Mouse (Mus musculus): ENCODE measurements at regions not wholly inside any gene's neighbourhood (a gene's known extent, or its start where the extent isn't known, plus 50 kb on each side); places are given as distances from the start of the nearest gene placed in this dataset.
A peak's percentile ranks its signal among the peaks of the same experiment; 100 is the strongest.

DNA sequence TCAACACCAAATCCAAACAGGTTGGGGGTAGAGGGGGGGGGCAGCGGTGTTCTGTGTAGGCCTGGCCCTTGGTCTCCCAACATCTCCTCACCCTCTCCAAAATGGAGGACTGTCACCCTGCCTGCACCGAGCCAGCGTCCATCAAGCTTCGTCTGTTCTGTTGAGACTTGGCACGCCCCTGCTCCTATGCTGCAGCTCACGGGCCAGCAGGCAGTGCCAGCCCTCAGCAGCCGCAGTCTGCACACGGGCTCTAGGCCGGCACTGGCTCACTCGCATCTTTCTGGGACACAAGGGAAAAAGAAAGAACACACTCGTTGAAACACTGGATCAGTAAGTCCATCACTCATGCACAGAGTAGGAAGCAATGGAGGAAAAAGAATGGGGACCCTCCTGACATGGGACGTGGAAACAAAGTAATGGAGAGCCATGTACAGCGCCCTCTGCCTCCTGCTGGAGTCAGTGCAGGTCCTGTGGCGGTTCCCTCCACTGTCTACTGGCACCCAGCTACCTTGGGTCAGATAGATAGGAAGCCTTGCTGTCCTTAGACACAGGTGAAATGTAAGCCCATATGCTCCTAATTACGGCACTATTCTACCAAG is 109.0 kb upstream of the 1700016C15Rik start:
- DNase-seq = no peak

DNA sequence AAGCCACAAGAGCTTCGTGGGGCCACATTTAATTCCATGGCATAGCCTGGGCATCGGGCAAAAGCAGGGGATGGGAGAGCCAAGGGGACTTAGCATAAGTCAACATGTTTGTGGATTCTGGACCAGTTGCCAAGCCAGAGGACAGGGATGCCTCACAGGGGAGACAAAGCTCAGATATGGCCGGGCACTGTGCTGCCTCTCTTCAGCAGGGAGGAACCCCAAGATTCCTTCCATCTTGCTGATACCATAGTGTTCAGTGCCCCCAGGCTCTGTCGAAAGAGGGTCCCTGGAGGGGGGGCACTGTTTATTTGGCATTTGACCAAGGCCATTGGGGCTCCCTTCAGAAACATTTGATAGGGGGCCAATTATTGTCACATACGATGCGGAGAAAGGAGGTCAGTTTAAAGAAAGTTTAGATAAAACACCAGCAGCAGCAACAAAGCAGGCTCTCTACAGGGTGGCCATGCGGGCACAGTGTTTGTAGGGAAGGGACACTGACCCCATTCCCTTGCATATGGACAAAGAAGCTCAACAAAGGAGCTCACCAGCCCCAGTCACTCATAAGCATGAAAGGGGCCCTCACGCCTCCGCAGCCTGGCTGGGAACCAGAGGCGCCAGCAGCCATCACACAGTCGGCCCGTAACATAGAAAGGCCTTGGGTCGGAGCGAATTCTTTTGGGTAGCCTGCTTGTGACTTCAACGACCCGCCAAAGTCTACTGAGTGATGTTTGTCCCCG is 107.6 kb upstream of the 1700016C15Rik start:
- DNase-seq = no peak

DNA sequence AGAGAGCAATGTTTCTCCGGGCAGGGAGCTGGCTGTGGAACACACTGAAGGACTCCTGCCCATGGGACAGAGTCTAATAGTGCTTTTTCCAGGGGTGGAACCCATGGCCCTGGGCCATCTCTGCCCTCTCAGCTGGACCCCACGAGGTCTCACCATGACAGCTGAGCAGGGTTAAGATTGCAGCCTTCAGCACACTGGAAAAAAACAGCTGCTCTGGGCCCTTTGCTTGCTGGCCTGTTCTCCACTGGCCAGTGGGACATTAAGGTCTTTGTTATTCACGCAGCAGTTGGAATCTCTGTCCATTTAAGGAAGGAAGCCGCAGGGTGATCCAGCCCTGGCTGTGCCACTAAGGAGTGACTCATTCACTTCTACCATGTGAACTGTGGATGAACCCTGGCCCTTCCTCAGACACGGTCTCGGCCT is 106.3 kb upstream of the 1700016C15Rik start:
- peak; percentile 71 for DNase-seq

DNA sequence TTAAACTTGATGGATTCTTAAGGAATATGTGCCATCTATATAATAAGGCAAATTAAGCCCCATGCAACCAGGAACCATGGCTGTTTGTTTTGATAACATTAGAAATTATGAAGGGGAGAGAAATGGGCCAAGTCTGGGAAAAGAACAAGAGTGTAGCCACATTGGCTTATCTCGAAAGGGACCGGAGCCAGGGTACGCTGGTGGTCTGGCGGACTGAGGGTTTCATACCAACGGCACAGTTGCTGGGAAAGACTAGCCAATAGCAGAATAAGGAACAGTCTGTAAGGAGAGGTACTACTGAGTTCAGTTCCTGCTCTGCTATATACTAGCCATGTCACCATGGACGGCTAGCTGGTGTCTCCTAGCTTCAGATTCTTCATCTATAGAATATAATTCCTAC is 105.9 kb upstream of the 1700016C15Rik start:
- DNase-seq = no peak

DNA sequence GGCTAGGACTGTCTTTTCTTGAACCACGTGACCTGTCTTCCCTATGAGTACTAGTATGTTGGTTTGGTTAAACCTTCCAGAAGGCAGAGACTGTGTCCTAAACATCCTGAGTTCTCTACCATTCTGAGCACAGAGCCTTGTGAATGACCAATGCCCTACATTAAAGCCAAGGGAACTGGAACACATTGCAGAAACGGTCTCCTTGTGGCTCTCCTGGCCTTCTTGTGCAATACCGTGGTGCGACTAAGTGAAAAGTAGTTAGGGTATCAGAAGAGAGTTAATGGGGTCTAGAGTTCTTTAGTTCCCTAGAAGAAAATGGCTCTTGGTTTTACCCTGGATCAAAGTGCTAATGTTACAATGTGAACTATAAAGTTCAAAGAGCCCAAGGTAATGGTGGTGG is 101.8 kb upstream of the 1700016C15Rik start:
- no peak for DNase-seq

DNA sequence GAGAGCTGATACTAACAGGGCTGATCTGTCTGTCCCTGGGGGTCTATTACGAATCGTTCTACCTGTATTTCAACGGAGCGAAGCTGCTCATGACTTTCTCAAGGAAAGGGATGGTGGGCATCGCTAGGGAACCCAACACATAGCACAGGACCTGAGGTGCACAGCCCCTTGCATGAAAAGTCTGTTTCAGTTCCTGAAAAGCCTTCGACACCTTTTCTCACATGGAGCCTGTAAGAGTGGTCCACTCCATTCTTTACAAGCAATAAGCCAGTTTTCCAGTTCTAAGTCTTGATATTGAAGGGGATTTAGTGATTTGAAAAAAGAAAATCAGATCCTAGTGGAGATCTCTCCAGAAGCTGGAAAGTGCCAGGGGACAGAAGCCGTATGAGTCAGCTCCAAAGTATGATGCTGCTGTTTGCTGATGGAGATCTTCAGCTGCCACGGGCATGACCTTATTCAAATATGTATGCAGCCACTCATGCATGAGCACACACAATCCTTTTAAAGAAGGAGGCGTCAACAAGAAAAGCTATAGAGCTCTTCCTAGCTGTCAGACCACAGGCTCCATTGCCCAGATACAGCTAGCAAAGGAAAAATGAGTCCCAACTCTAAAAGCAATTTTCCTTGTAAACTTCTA is 95.5 kb upstream of the 1700016C15Rik start:
- DNase-seq = no peak

DNA sequence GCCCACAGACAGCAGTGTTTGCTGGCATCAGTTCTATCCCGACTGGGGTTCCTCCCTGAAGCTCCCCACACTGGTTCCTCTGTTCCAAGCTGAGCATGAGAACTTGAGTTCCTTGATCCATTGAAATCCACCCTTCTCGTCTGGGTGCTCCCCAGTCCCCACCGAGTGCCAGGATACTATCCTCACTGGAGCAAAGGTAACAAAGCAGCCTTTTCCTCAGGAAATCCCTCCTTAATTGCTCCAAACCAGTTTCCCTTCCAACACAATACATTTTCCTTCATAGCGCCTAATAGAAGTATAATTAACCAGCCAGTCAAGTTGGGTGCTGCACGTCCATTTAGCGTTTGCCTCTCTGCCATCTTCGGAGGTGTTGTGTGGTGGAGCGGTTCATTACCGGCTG is 92.6 kb upstream of the 1700016C15Rik start:
- DNase-seq = no peak

DNA sequence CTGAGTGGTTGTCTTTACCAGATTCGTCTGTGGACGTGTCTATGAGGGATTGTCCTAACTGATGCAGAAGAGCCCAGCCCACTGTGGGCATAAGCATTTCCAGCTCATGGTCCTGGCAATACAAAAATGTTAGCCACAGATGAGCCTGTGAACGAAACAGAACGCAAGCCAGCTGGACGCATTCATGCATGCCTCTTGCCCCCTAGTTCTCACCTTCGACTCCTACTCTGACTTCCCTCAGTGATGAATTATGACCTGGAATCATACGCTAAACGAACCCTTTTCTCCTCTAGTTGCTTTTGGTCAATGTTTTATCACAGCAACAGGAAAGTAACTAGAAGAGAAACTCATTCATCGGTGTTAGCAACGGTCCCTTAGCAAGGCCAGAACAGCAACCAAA is 91.2 kb upstream of the 1700016C15Rik start:
- DNase-seq = no peak

DNA sequence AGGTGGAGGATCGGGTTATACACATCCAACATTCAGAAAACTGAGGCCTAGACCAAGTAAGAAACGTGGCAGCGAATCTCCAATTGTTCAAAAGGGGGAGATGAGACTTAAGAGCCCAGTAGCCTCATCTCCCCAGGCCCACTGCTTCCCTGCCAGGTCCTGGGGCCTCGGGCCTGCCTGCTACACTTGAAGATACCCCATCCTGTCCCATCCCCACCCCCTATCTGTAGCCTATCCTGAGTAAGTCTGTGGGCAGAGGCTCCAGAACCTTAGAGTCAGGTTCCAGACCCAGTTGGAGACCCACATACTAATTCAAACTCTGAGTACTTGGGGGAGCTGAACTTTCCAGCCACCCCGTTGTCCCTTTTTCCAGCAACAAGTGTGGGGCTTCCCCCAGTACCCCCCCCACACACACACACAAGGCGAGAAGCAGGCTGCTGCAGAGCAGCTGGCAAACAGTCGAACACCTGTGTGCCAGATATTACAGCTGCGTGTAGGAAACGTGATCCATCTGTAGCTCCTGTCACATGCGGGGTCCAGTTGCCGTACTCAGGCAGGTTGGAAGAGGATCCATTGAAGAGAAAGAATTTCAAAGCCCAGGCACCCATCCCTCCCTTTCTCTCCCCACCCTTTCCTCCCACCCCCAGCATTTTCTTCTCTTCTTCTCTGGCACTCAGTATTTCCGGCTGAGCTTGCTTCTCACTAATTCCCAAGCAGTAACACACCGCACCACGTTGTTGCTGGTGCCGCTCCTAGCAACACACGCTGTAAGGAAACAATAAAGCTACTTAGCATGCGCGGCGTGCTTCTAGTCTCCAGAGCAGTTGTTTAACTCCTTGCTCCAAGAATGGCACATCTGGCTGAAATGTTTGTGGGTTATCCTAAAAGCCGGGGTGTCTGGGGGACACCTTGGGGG is 89.4 kb upstream of the 1700016C15Rik start:
- DNase-seq = no peak

DNA sequence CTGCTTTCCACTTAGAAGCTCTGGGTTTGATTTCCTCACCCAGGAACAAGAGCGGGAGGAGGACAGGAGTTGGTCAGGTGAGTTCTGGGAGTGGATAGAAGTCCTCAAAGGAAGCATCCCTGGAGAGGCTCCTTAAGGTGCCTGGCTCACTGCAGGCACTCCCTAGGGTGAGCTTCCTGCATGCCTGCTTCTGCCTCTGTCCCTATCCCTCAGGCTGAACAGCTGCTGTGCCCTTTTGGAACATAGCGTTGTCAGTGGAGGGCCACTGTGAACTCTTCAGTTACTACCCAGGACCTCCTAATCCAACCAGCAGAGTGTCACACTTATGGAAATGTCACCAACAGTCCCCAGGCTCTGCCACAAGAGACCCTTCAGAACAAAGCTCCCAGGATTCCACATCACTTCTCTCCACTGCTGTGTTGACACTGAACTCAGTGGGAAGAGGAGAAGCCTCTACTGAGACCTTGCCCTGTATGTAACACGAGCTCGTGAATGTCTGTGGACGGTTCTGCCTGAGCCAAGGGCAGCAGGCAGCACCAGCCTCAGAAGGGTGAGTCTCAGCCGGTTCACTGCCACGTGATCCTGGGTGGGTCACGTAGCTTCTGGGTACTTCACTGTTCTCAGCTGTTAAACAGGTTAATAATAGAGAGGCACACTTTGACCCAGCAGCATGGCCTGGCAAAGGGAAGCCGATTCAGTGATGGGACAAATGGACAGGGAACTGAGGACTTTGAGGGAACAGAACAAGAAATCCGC is 86.7 kb upstream of the 1700016C15Rik start:
- peak; percentile 69 for DNase-seq

DNA sequence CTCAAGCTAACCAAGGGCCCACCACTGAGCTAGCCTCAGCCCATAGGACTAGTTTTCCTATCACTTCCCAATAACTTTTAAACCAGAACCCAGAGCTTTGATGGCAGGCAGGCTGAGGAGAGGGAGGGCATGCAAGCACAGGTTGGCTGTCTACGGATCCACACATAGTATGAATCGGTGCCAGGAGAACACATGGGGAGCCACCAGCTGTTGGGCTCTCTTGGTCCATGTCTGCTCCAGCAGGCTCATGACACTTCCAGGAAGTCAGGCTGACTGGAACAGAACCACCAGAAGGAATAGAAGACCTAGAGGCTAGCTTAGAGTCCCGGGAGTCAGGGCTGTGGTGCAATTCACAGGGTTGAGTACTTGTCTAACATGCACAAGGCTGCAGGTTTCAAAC is 86.0 kb upstream of the 1700016C15Rik start:
- no peak for DNase-seq

DNA sequence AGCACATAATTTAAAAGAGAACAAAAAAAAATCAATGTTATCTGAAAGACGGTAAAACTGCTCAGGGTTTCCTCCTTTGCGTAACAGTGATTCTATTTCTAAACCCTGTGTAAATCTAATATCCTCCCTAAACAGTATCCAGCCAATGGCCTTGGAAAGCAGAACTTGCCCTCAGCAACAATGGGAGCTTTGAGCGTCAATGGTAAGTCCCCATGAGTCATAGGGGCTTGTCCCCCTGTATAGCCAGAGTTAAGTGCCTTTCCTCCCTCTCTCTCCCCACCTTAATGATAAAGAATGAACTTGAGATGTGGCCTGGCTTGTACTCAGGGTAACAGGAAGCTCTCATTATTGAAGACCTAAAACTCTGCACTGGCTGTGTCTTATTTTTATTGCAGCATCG is 85.4 kb upstream of the 1700016C15Rik start:
- DNase-seq = no peak

DNA sequence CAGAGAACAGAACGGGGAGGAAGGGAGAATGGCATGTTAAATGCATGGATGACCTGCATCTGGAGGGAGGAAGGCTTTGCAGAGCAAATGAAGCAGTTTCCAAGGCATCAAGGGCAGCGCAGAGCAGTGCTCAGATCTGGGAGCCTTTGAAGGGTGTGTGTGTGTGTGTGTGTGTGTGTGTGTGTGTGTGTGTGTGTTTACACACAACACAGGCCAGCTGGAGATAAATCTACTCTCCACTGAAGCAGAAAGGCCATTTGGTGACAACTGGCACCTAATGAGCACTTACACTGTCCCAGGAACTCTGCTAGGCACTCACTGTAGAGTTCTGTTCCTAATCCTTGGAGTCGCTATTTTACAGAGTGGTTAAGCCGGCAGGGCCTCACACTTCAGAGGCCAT is 84.3 kb upstream of the 1700016C15Rik start:
- no peak for DNase-seq

DNA sequence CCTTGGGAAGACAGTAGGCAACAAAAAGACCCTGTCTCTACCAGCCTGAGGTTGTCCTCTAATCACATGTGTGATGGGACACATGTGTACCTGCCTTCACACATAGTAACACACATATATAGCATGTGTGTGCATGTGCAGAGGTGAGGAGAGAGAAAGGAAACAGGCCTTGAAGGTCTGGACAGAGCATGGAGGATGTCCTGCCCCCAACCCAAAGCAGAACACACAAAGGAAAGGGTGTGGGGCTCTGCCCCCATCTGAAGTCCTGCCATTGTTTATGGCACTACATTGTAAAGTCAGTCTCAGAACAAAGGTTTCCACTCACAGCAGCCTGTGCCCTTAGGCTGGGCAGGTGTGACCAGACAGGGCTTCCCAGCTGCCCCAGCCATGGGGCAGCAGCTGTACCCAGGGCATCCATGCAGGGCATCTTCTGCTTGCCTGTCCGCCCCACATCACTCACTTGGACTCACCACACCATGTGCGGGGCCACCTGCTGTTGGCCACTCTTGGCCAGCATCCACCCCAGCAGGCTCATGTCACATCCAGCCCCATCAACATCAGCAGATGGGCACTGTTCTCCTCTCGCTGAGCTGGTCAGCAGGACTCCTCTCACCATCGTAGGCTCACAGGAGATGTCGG is 83.6 kb upstream of the 1700016C15Rik start:
- DNase-seq = no peak

DNA sequence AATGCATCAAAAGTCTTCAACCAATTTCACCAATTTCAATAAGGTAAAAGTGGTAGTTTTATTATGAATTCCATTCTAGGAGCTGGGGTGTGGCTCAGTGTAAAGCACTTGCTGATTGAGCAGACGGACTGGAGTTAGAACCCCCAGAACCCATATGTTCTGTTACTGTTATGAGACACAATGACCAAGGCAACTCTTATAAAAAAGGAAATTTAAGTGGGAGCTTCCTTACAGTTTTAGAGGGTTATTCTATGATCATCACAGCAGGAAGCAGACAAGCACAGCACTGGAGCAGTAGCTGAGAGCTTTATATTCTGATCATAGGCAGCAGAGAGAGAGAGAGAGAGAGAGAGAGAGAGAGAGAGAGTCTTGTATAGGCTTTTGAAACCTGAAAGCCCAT is 81.7 kb upstream of the 1700016C15Rik start:
- no peak for DNase-seq

DNA sequence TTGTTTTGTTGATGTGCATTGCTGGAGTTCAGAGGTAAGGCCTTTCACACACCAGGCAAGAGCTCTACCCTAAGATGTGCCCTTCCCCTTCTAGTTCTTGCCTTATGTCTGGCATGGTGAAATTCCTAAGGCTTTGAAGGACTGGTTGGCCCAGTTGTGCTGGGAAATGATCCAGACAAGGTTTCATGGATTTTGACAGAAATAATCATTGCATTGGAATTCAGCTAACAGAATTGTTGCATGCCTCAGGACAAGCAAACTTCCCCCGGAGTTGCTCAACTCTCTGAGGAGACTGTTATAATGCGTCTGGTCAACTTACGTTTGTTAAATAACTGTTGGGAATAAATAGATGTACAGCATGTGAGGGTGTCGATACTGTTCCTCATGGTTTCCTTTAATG is 80.6 kb upstream of the 1700016C15Rik start:
- no peak for DNase-seq

DNA sequence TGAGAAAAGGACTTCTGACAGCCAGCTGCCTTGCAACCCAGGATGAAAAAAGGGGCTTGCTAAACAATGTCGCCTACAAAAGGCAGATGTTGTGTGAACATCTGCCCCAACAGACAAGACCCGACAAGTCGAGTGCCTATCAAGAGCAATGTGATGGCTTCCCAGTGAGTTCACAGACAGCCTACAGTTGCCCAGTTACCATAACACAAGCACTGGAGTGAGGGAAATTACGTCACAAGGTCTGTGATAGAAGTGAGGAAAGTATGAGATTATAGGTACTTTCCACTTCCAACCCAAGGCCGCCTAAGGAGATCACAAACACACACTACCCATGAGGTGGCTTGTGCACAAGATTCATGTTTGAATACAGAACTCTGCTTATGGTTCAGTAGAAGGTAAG is 78.4 kb upstream of the 1700016C15Rik start:
- DNase-seq = no peak

DNA sequence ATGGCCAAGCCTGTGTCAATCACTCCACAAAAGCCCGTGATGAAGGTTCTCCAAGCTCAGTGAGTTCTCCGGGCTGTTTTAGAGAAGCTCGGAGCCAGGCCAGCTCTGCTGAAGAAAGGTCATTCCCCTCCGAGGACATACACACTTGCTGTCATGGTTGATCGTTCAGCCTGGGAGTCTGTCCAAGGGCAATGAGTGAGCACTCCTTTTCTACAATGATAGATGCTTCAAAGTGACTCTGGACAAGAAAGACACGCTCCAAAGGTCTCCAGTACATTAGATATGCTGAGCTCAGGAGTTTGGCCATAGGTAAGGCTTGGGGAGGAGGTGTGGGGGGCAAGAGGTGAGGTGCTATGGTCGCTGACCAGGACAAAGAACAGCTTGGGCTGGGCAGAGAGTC is 66.5 kb upstream of the 1700016C15Rik start:
- peak; percentile 49 for DNase-seq

DNA sequence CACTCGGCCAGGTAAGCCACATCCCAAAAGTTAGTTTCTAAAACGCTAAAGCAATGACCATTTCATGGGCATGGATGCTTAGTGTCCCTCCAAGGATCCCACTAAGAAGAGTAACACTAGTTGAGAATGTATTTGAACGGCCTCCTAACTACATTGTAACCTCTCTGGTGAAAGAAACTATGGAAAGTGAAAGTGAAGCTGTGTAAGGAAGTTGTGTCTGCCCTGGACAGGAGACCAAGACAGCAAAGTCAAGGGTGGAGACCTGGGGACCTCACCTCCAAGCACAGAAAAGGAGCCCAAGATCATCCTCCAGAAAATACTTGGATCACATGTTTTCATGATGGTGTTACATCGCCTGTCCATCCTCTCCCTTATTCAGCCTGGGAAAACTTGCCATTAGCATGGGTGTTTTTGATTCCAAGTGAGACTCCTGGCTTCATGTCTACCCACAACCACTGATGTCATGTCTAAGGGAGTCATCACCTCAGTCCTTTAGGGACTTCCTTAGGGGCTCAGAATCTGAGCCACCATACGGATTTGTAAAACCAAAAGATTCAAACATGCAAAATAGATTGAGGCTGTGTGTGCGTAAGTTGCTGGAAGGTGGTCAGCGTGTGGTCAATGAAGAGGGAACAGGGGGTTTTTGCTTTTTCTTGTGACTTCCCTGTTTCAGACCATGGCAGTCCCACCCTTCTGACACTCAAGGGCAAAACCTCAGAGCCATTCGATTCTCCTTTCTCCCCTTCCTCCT is 62.4 kb upstream of the 1700016C15Rik start:
- DNase-seq = no peak

DNA sequence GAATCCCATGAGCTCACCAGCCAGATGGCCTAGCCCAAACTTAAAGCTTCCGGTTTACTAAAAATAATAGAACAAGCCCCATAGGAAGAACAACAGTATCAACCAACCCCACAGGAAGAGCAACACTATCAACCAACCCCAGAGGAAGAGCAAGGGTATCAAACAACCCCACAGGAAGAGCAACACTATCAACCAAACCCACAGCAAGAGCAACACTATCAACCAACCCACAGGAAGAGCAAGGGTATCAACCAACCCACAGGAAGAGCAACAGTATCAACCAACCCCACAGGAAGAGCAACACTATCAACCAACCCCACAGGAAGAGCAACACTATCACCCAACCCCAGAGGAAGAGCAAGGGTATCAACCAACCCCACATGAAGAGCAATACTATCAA is 59.0 kb upstream of the 1700016C15Rik start:
- no peak for DNase-seq

DNA sequence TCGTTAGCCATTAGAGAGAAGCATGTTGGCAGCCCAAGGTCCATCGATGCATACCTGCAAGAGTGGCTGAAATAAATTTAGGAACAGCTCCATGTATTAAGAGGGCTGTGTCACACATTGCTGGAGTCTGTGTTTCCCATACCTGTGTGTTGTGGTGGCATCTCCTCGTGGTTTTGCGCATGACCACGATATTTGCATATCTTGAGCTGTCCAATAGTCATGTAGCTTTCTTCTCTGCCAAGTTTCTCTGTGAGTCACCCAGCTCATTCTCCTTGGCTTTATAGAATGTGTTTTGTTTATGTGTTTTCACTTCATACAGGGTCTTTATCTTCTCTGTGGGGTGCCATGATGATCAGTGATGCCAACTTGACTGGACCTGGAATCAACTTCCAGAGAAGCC is 53.0 kb upstream of the 1700016C15Rik start:
- DNase-seq = no peak

All from kidney, adult 18-20 months (tissue).